Mouse (Mus musculus) liver, embryonic 14.5 days (tissue): ENCODE results near the gene Samd3.

Source experiments
- CTCF ChIP-seq: IDR thresholded peaks from 2 replicates; pipeline ENCODE4 v1.5.1; 2016; ENCODE audit warnings: antibody characterized with exemption, low read depth, control low read depth
- EP300 ChIP-seq: IDR thresholded peaks from 2 replicates; pipeline ENCODE4 v1.6.1; 2016; ENCODE audit warnings: antibody characterized with exemption, low read depth

DNA sequence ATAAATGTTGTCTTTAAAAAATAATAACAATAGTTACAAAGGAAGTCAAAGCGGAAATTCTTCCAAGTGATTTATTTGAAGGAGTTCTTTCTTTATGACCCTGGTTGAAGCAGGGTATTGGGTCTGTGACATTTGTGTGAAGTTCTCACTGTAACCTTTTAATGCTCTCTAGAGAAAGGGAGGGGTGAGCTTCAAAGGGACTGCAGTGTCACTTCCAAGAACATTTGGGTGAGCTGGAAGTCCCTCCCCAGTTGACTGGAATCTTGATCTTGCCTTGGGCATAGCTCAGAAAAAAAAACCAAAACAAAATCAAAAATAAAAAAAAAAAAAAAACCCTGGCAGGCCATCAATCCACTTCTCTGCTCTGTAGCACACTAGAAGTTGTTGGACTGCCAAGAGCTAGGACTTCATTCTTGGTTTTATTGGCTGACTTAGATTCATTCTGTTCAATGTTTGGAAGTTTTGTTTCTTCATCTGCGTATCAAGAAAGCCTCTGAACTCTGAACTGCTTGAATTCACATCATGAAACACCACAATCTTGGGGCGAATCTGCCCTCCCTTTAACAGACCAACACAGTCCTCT lies 2.7 kb downstream of the Samd3 start:
- TF ChIP-seq CTCF (no peak), EP300 (no peak)
